Mouse (Mus musculus) heart, embryonic 11.5 days (tissue): ENCODE measurements around the gene Slc25a5. TPM values are rescaled to one million over a fixed set of nuclear protein-coding genes. Genes with fewer than 3 reads are reported as not detected.
"Not testable (repeated sequence)": the region's sequence is repeated elsewhere in the genome, so short reads cannot be mapped to it uniquely, and the experiment has no call there.

Source experiments
- ATAC-seq: fragments of 200-750 bp; cut with Nextera tagmentation; replicated peaks from 2 replicates; pipeline ENCODE4 v1.8.0; 2017; ENCODE audit warnings: moderate library complexity; ENCODE audit not compliant: insufficient number of reproducible peaks, low FRiP score, low TSS enrichment
- H3K27ac ChIP-seq: fragments of 300-500 bp; sonication (generic); 2 replicates; pipeline ENCODE4 v1.5.1; 2014; ENCODE audit warnings: mild to moderate bottlenecking, low read depth, low read length
- H3K27me3 ChIP-seq: fragments of 300-500 bp; sonication (generic); 2 replicates; pipeline ENCODE4 v1.6.1; 2014; ENCODE audit warnings: mild to moderate bottlenecking, low read length, mixed read lengths; ENCODE audit not compliant: control insufficient read depth, insufficient read depth
- H3K36me3 ChIP-seq: fragments of 300-500 bp; sonication (generic); 2 replicates; pipeline ENCODE4 v1.6.1; 2014; ENCODE audit warnings: mild to moderate bottlenecking, low read length, moderate library complexity, mixed read lengths; ENCODE audit not compliant: control insufficient read depth, insufficient read depth
- H3K4me1 ChIP-seq: fragments of 300-500 bp; sonication (generic); 2 replicates; pipeline ENCODE4 v1.6.1; 2014; ENCODE audit warnings: low read length; ENCODE audit not compliant: control insufficient read depth, insufficient read depth
- H3K4me2 ChIP-seq: fragments of 300-500 bp; sonication (generic); 2 replicates; pipeline ENCODE4 v1.6.1; 2014; ENCODE audit warnings: mild to moderate bottlenecking, moderate library complexity
- H3K4me3 ChIP-seq: fragments of 300-500 bp; sonication (generic); 2 replicates; pipeline ENCODE4 v1.5.1; 2014; ENCODE audit warnings: low read depth, low read length
- H3K9ac ChIP-seq: fragments of 300-500 bp; sonication (generic); 2 replicates; pipeline ENCODE4 v1.6.1; 2014; ENCODE audit warnings: mild to moderate bottlenecking, low read depth, low read length, moderate library complexity
- H3K9me3 ChIP-seq: fragments of 300-500 bp; sonication (generic); replicated peaks from 2 replicates; pipeline ENCODE4 v1.6.1; 2016; ENCODE audit warnings: low read length; ENCODE audit not compliant: control insufficient read depth
- WGBS: fragments of 180-500 bp; shearing (Covaris S2); extraction: QIAGEN DNeasy Blood & Tissue Kit; methylation state at CpG from one replicate; pipeline ENCODE4 v1.1.7; 2014; ENCODE audit not compliant: insufficient replicate concordance; 5-methylcytosine and 5-hydroxymethylcytosine counted together
- polyA plus RNA-seq: library from polyadenylated mRNA; unstranded; fragments of >200 nt; fragmentation: Nextera tagmentation; extraction: Ambion mirVana; gene quantifications from 2 replicates; pipeline ENCODE4 v1.2.1, GENCODE M21; 2014

The Slc25a5 gene
- polyA plus RNA-seq, 1 experiment from 2014 or later: 1,149 TPM

- H3K9me3 ChIP-seq: no peaks in the 10 kb centered on the region
- no peak overlapping the region for H3K4me3 ChIP-seq
- H3K36me3 ChIP-seq: no peaks in the 10 kb centered on the region
- 56% methylated on average over 4 of the region's 4 CpGs for WGBS
- H3K4me1 ChIP-seq: no peaks in the 10 kb centered on the region
- H3K9ac ChIP-seq: no peak overlapping the region
- no peak overlapping the region for H3K27ac ChIP-seq
- no peaks in the 10 kb centered on the region for H3K27me3 ChIP-seq
- ATAC-seq: no peak
- H3K4me2 ChIP-seq: no peak overlapping the region
These were observed 6.1 kb upstream of the Slc25a5 start for GRCm38 (mm10) chrX:36789360-36789759.

GRCm38 (mm10) chrX:36794571-36794970 is 880 bp upstream of the Slc25a5 start:
- no peaks in the 10 kb centered on the region for H3K36me3 ChIP-seq
- no peak for ATAC-seq
- no peaks in the 10 kb centered on the region for H3K27me3 ChIP-seq
- 50% methylated on average over 5 of the region's 5 CpGs for WGBS
- no peak overlapping the region for H3K4me2 ChIP-seq
- no peak overlapping the region for H3K27ac ChIP-seq
- H3K9me3 ChIP-seq: no peaks in the 10 kb centered on the region
- H3K4me3 ChIP-seq: no peak overlapping the region
- no peak overlapping the region for H3K9ac ChIP-seq
- no peaks in the 10 kb centered on the region for H3K4me1 ChIP-seq

- H3K9me3 ChIP-seq: no peaks in the 10 kb centered on the region
- H3K27ac ChIP-seq: peak overlapping the region; percentile 95
- H3K4me1 ChIP-seq: no peaks in the 10 kb centered on the region
- peak overlapping the region; percentile 87 for H3K9ac ChIP-seq
- peak overlapping the region; percentile 63 for H3K4me3 ChIP-seq
- ATAC-seq: peak; percentile 82
- H3K27me3 ChIP-seq: no peaks in the 10 kb centered on the region
- no peaks in the 10 kb centered on the region for H3K36me3 ChIP-seq
- H3K4me2 ChIP-seq: peak overlapping the region; percentile 50
- WGBS: 13% methylated on average over 33 of the region's 41 CpGs
These were observed 721 bp downstream of the Slc25a5 start for GRCm38 (mm10) chrX:36796163-36796581.

- not testable (repeated sequence) for ATAC-seq, H3K36me3 ChIP-seq, H3K4me1 ChIP-seq, H3K9me3 ChIP-seq, H3K27me3 ChIP-seq
- 65% methylated on average over 8 of the region's 8 CpGs for WGBS
- Histone ChIP-seq H3K27ac (peak overlapping the region; percentile 57; the same call in 1 of the 2 replicates), H3K9ac (peak overlapping the region; percentile 87), H3K4me3 (peak overlapping the region; percentile 63), H3K4me2 (peak overlapping the region; percentile 50)
These were observed 1.3 kb downstream of the Slc25a5 start for GRCm38 (mm10) chrX:36796734-36797133.

DNA sequence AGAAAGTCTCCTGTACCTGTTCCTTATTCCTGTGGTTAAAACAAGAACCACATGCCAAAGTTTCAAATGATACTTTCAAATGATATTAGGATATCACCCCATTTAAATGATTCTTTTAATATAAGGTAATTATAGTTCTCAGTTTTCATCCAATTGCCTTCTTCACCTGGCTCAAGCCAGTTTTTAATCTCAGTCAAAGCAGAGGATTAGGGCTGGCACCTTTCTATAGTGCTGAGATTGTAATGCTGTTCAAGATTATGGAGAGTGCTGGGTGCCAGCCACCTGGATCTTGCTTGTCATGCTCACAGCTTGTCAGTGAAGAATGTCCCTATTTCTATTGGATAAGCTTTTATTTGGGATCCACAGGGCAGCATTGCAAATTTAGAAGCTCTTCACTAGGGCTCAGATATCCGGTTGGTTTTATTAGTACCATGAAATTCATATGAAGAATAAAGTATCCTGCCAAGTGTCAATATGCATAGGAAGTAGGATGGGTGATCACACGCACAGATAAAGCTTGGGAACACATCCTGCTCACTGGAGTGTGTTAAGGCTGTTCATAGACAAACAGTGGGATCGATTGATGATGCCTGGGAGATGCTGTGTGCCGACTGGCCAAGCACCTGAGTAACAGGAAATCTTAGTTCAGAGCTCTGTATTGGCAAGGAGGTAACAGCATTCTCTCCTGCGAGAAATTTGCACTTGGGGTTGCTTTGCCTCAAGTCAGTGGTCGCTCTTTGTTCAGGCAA is 3.9 kb downstream of the Slc25a5 start:
- Histone ChIP-seq H3K27me3 (no peaks in the 10 kb centered on the region), H3K4me2 (no peak overlapping the region), H3K9ac (no peak overlapping the region), H3K4me3 (no peak overlapping the region), H3K9me3 (no peaks in the 10 kb centered on the region), H3K27ac (no peak overlapping the region), H3K36me3 (no peaks in the 10 kb centered on the region), H3K4me1 (no peaks in the 10 kb centered on the region)
- ATAC-seq: no peak
- 50% methylated on average over 6 of the region's 6 CpGs for WGBS

- no peaks in the 10 kb centered on the region for H3K4me1 ChIP-seq
- no peak for ATAC-seq
- H3K27me3 ChIP-seq: no peaks in the 10 kb centered on the region
- 68% methylated on average over 5 of the region's 5 CpGs for WGBS
- no peak overlapping the region for H3K4me3 ChIP-seq
- H3K36me3 ChIP-seq: no peaks in the 10 kb centered on the region
- no peak overlapping the region for H3K4me2 ChIP-seq
- no peaks in the 10 kb centered on the region for H3K9me3 ChIP-seq
- H3K27ac ChIP-seq: no peak overlapping the region
- no peak overlapping the region for H3K9ac ChIP-seq
These were observed 7.7 kb downstream of the Slc25a5 start for GRCm38 (mm10) chrX:36803189-36803588.

GRCm38 (mm10) chrX:36804196-36804595 is 8.7 kb downstream of the Slc25a5 start:
- no peaks in the 10 kb centered on the region for H3K4me1 ChIP-seq
- H3K36me3 ChIP-seq: no peaks in the 10 kb centered on the region
- ATAC-seq: no peak
- H3K4me3 ChIP-seq: no peak overlapping the region
- no peaks in the 10 kb centered on the region for H3K9me3 ChIP-seq
- WGBS: 66% methylated on average over 5 of the region's 5 CpGs
- H3K4me2 ChIP-seq: no peak overlapping the region
- H3K27ac ChIP-seq: no peak overlapping the region
- no peaks in the 10 kb centered on the region for H3K27me3 ChIP-seq
- no peak overlapping the region for H3K9ac ChIP-seq

- no peaks in the 10 kb centered on the region for H3K9me3 ChIP-seq
- ATAC-seq: no peak
These were observed 10.2 kb downstream of the Slc25a5 start for GRCm38 (mm10) chrX:36805466-36806235.

More at GRCm38 (mm10) chrX:36805466-36806235, 10.2 kb downstream of the Slc25a5 start:
- 55% methylated on average over 5 of the region's 5 CpGs for WGBS
- H3K4me2 ChIP-seq: no peak overlapping the region
- H3K9ac ChIP-seq: no peak overlapping the region
- no peak overlapping the region for H3K27ac ChIP-seq
- H3K4me3 ChIP-seq: no peak overlapping the region
- H3K4me1 ChIP-seq: no peaks in the 10 kb centered on the region
- H3K36me3 ChIP-seq: no peaks in the 10 kb centered on the region
- H3K27me3 ChIP-seq: no peaks in the 10 kb centered on the region
